Mouse (Mus musculus) inflammation-experienced regulatory T-cells (primary cell): ENCODE data around the gene Klk14. TPM values are rescaled to one million over a fixed set of nuclear protein-coding genes. Genes with fewer than 3 reads are reported as not detected.

Experiments
- polyA plus RNA-seq, 2 experiments: library from polyadenylated mRNA; unstranded; fragments of 100-300 nt; shearing (Covaris generic); gene quantifications; one replicate each; pipeline ENCODE4 v1.2.1; 2017

Gene Klk14
- polyA plus RNA-seq, result under 1 TPM in 1 of 2 experiments, not detected in 1; 0.22 TPM

GRCm38 (mm10) chr7:43690118-43690517 is at the start of gene Klk14:
Gene Klk14 (plus strand): TSS chr7:43690418.

DNA sequence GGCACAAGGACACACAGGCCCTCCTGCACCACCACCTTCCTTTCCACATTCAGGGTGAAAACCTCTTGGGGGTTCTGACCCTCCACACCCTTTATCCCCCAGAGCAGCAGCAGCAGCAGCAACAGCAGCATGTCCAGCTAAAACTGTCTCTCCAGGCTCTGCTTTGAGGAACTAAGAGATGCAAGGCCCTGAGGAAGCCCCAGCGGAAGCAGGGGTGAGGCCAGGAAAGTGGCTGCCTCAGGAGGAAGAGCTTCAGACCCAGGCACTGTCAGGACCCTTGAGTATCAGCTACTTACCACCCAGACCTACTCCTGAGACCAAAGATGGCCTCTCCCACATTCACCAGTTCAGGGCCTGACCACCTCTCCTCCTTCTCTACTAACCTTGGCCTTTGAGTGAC is 30.2 kb upstream of the Klk14 start, which contains the start of gene Siglece:
Gene Siglece (minus strand): TSS at position 160 of the 400 bp plus-strand sequence.

DNA sequence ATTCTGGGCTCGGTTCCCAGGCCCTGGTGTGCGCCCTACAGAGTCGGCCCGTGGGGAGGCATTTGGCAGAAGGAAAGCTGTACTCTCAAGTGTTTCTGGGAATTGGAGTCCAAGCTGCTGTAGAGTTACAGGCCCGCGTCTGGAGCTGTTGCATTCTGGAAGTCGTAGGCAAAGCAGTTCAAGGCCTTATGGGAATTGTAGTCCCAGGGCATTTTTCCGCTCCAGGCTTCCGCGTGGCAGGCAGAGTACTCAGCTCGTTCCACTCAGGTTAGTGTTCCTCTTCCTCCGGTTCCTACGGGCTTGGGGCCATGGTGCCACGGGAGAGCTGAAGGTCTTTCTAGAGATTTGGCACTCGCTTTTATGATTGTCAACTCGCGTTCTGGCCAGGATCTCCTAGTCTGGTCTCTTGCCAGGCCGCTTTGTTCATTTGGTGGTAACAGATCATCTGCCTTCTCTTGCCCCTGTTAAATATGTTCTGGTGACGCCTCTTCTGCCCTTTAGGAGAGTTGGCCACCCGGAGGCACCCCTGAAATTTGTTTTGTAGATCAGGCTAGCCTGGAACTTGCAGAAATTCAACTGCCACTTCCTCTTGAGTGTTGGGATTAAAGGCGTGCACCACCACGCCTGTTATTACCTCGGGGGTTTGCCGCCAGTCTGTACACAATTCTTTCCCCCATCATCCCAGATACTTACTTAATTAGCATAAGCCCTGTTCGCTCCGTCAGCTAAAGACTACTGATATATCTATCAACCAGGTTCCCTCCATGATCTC is 18.2 kb upstream of the Klk14 start, which contains the start of gene Ctu1:
Gene Ctu1 (plus strand): TSS at position 208 of the 772 bp plus-strand sequence.

DNA sequence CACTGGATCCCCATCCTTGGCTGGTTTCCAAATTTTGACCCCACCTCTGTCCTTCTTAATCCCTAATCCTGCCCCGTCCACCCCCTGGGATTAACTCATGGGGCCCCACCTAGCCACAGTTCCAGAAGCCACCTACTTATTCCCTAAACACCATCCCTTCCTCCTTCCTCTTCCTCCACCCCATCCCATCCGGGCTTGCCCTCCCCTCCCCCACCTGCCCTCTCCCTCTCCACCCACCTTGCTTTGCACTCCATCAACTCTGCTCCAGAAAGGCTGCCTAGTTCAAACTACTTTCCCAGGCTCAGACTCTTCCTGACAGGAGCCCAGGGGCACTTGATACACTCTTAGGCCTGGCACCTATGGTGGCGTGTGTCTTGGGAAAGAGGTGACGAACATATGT is 22.0 kb downstream of the Klk14 start, which contains the start of gene Klk13:
Gene Klk13 (plus strand): TSS at position 301 of the 400 bp plus-strand sequence.

Other genes starting within 250 kb of the Klk14 start
- under 1 TPM in 1 of 2 experiments, not detected in 1; 0.50 TPM for gene Cldnd2, start 249.6 kb upstream of the Klk14 start, polyA plus RNA-seq
- 100 to 1,000 TPM; 109 to 133 TPM for gene Etfb, start 246.3 kb upstream of the Klk14 start, polyA plus RNA-seq
- not detected for gene Gm45233, start 246.3 kb upstream of the Klk14 start, polyA plus RNA-seq
- 1 to 10 TPM; 5.6 to 8.2 TPM for gene Vsig10l, start 227.3 kb upstream of the Klk14 start, polyA plus RNA-seq
- gene Iglon5, start 200.3 kb upstream of the Klk14 start, polyA plus RNA-seq, result under 1 TPM in 1 of 2 experiments, not detected in 1; 0.25 TPM
- under 1 TPM; 0.08 to 0.45 TPM for gene 4931406B18Rik, start 184.5 kb upstream of the Klk14 start, polyA plus RNA-seq
- under 1 TPM in 1 of 2 experiments, not detected in 1; 0.10 TPM for gene Cd33, start 146.0 kb upstream of the Klk14 start, polyA plus RNA-seq
- gene Zfp658, start 128.2 kb upstream of the Klk14 start, polyA plus RNA-seq, result 1 to 10 TPM; 4.8 to 7.8 TPM
- 10 to 100 TPM in 1 of 2 experiments, 1 to 10 TPM in 1; 7.4 to 11.1 TPM for gene Zfp719, start 110.8 kb upstream of the Klk14 start, polyA plus RNA-seq
- gene Zfp819, start 83.2 kb upstream of the Klk14 start, polyA plus RNA-seq, result not detected
- gene Ceacam18, start 55.7 kb upstream of the Klk14 start, polyA plus RNA-seq, result under 1 TPM in 1 of 2 experiments, not detected in 1; 0.18 TPM
- under 1 TPM in 1 of 2 experiments, not detected in 1; 0.20 TPM for gene Siglece, start 30.3 kb upstream of the Klk14 start, polyA plus RNA-seq
- 10 to 100 TPM in 1 of 2 experiments, 1 to 10 TPM in 1; 8.3 to 10.0 TPM for gene Ctu1, start 18.4 kb upstream of the Klk14 start, polyA plus RNA-seq
- under 1 TPM in 1 of 2 experiments, not detected in 1; 0.26 TPM for gene Klk13, start 22.1 kb downstream of the Klk14 start, polyA plus RNA-seq
- gene Klk12, start 78.5 kb downstream of the Klk14 start, polyA plus RNA-seq, result under 1 TPM in 1 of 2 experiments, not detected in 1; 0.19 TPM
- gene Klk11, start 84.2 kb downstream of the Klk14 start, polyA plus RNA-seq, result under 1 TPM; 0.28 to 0.97 TPM
- gene Klk10, start 90.6 kb downstream of the Klk14 start, polyA plus RNA-seq, result under 1 TPM; 0.11 to 0.21 TPM
- 1 to 10 TPM in 1 of 2 experiments, under 1 TPM in 1; 0.92 to 1.5 TPM for gene Klk9, start 101.5 kb downstream of the Klk14 start, polyA plus RNA-seq
- gene Klk8, start 107.2 kb downstream of the Klk14 start, polyA plus RNA-seq, result 100 to 1,000 TPM; 112 to 189 TPM
- under 1 TPM; 0.11 to 0.64 TPM for gene Klk7, start 120.9 kb downstream of the Klk14 start, polyA plus RNA-seq
- gene Klk6, start 134.1 kb downstream of the Klk14 start, polyA plus RNA-seq, result under 1 TPM; 0.18 to 0.43 TPM
- gene Klk5, start 151.6 kb downstream of the Klk14 start, polyA plus RNA-seq, result under 1 TPM in 1 of 2 experiments, not detected in 1; 0.31 TPM
- not detected for gene Klk4, start 190.7 kb downstream of the Klk14 start, polyA plus RNA-seq
- under 1 TPM in 1 of 2 experiments, not detected in 1; 0.69 TPM for gene Klk15, start 243.3 kb downstream of the Klk14 start, polyA plus RNA-seq